Mouse (Mus musculus): Measurements from ENCODE around the gene Dync1li1. TPM values are rescaled to one million over a fixed set of nuclear protein-coding genes. Genes with fewer than 3 reads are reported as not detected.

Dync1li1 gene
- 49.0 and 51.6 TPM in 2 replicates for polyA plus RNA-seq (2015; fragmentation: Nextera tagmentation; extraction: Ambion mirVana)

GRCm38 (mm10) chr9:114688252-114688952 is at the start of gene Dync1li1:
TSS of gene Dync1li1 (plus strand) at chr9:114688790.

GRCm38 (mm10) chr9:114639839-114640646 is 48.5 kb upstream of the Dync1li1 start, which contains the start of gene Cnot10:
TSS of gene Cnot10 (minus strand) at chr9:114640184.

GRCm38 (mm10) chr9:114731011-114731755 is 42.6 kb downstream of the Dync1li1 start, which contains the start of gene Cmtm6:
TSS of gene Cmtm6 (plus strand) at chr9:114731116.

Other genes starting within 250 kb of the Dync1li1 start
- not detected in 2 replicates for gene Ccr4, start 183.9 kb upstream of the Dync1li1 start, polyA plus RNA-seq (2015; fragmentation: Nextera tagmentation; extraction: Ambion mirVana)
- 0.30 and 0.54 TPM in 2 replicates for gene C130032M10Rik, start 173.1 kb upstream of the Dync1li1 start, polyA plus RNA-seq (2015; fragmentation: Nextera tagmentation; extraction: Ambion mirVana)
- 0.05 and 0.06 TPM in 2 replicates for gene Trim71, start 124.4 kb upstream of the Dync1li1 start, polyA plus RNA-seq (2015; fragmentation: Nextera tagmentation; extraction: Ambion mirVana)
- 32.4 and 44.9 TPM in 2 replicates for gene Cnot10, start 48.6 kb upstream of the Dync1li1 start, polyA plus RNA-seq (2015; fragmentation: Nextera tagmentation; extraction: Ambion mirVana)
- gene Cmtm6, start 42.3 kb downstream of the Dync1li1 start, polyA plus RNA-seq (2015; fragmentation: Nextera tagmentation; extraction: Ambion mirVana) = 38.8 and 64.7 TPM in 2 replicates
- gene Cmtm7, start 93.1 kb downstream of the Dync1li1 start, polyA plus RNA-seq (2015; fragmentation: Nextera tagmentation; extraction: Ambion mirVana) = 115 and 209 TPM in 2 replicates
- gene Cmtm8, start 155.4 kb downstream of the Dync1li1 start, polyA plus RNA-seq (2015; fragmentation: Nextera tagmentation; extraction: Ambion mirVana) = 18.4 and 28.9 TPM in 2 replicates
- gene Gpd1l, start 245.2 kb downstream of the Dync1li1 start, polyA plus RNA-seq (2015; fragmentation: Nextera tagmentation; extraction: Ambion mirVana) = 13.2 and 16.3 TPM in 2 replicates